ENCODE assay signal across 8 mouse cellular contexts in the genomic region with DNA sequence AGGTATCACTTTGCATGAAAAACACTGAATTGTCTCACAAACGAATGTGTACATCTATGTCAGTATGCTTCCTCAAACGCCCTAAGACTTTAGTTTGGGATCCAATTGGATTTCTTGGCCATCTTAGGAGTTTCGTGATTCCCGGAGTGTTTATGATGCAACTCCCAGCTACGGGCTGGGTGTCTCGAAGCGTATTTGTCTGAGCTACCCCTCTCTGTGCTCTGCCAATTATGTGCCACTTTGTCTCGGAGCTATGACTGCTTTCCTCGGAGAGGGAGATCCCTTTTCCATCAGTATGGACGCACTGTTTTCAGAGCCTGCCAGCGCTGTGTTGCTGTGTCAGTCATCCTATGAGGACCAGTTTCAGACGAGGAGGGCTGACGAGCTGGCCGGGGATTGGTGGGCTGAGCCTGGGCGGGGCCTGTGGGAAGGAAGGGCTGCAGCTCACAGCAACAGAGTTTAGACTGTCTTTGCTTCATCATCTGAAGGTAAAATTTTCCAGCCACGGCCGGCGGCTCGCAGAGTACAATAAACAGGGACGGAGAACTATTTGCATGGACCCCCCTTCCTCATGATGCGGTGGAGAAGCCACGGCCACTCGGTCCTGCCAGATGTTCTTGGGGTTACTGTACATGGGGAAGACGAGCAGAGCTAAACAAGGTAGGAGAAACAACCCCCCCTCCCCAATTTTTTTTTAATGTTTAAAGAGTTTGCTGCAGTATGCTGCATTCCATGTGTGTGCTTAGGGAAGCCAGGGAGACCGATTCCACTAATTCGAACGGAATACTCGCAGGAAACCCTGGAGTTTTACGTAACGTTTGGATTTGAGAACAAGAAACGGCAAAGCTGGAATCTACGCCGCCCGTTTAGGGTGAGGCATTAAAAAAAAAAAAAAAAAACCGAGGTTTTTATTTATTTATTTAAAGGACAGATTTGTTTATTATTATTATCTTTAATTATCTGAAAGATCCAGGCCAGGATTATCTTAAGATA. TPM values are rescaled to one million over a fixed set of nuclear protein-coding genes. Genes with fewer than 3 reads are reported as not detected.
A peak's percentile ranks its signal among the peaks of the same experiment; 100 is the strongest.
DNase-seq lines count a peak whose midpoint lies in the region; ATAC-seq and TF ChIP-seq lines count a peak whose summit lies in the region.

Gene Mbnl2 (plus strand): TSS at position 424 of the 993 bp plus-strand sequence.

- H3K9ac ChIP-seq in hindbrain, embryonic 16.5 days (ENCODE audit: low read depth, low read length) = peak within 1 kb of the TSS; percentile 60

- no peak for TF ChIP-seq CTCF in left cerebral cortex, adult 2 months (IDR thresholded peaks at IDR 0.05)

- H3K9me3 ChIP-seq in hindbrain, embryonic 16.5 days (ENCODE audit: control insufficient read depth, low read length) = no peaks in the 10 kb centered on the region

- peak; percentile 100 for ATAC-seq in hindbrain, embryonic 16.5 days
- peak; percentile 77 for ATAC-seq in megakaryocyte, adult 5-6 weeks (ENCODE audit: poor library complexity, severe bottlenecking)

- DNase-seq in WW6 (ENCODE audit: low read depth, low spot score) = peak; percentile 73
- peak; percentile 84 to 91 for DNase-seq in cerebellum, postnatal 4 days (ENCODE audit: low spot score in 2 of 2)
- peak; percentile 97 for DNase-seq in gastrocnemius, adult 18-20 months (ENCODE audit: low spot score)
- DNase-seq in left cerebral cortex, adult 2 months (ENCODE audit: extremely low spot score in 1 of 2, low spot score in 2 of 2) = peak; percentile 94
- peak; percentile 94 to 97 for DNase-seq in right cerebral cortex, adult 2 months (ENCODE audit: low spot score in 2 of 2)
- DNase-seq in urinary bladder, postnatal 14 days (ENCODE audit: low spot score) = peak; percentile 96

- H3K27me3 ChIP-seq in hindbrain, embryonic 16.5 days (replicated peaks; ENCODE audit: control insufficient read depth, insufficient read depth, low read length) = no peaks in the 10 kb centered on the region; the same call in 1 of the 2 replicates

- intact Hi-C loops in left cerebral cortex, adult 2 months (cut with DNase I) = loop anchor here (2.0 to 5.0 kb wide), 4 partner anchors 117 to 201 kb away; no protein-coding TSS in a partner anchor

- H3K4me1 ChIP-seq in hindbrain, embryonic 16.5 days (ENCODE audit: control insufficient read depth, insufficient read depth, low read depth, low read length) = peaks cover 32% of the 10 kb centered on the region

- H3K4me2 ChIP-seq in hindbrain, embryonic 16.5 days (ENCODE audit: low read length) = peak within 1 kb of the TSS; percentile 79

- peak within 1 kb of the TSS; percentile 53 for H3K4me3 ChIP-seq in hindbrain, embryonic 16.5 days (ENCODE audit: low read length)
- H3K4me3 ChIP-seq in left cerebral cortex, adult 2 months = peak within 1 kb of the TSS; percentile 71

- H3K36me3 ChIP-seq in hindbrain, embryonic 16.5 days (ENCODE audit: control insufficient read depth, insufficient read depth, low read length) = no peaks in the 10 kb centered on the region

- H3K27ac ChIP-seq in hindbrain, embryonic 16.5 days (ENCODE audit: low read depth, low read length) = peak within 1 kb of the TSS; percentile 84
- H3K27ac ChIP-seq in left cerebral cortex, adult 2 months = peak within 1 kb of the TSS; percentile 98

- 1% methylated on average over 35 of the region's 35 CpGs for WGBS in hindbrain, embryonic 16.5 days

RNA-seq across cellular contexts. Expression of gene Mbnl2, which starts in this region (rescaled TPM):
- 100 to 1,000 TPM; 299 to 300 TPM for total RNA-seq in gastrocnemius, adult 18-20 months (2021)
- 25.4 and 29.1 TPM in 2 replicates for polyA plus RNA-seq in hindbrain, embryonic 16.5 days (2015; fragmentation: Nextera tagmentation; extraction: Ambion mirVana)
- 100 to 1,000 TPM; 248 to 251 TPM for total RNA-seq in left cerebral cortex, adult 2 months (2021)
- total RNA-seq in megakaryocyte, adult 5-6 weeks (2015) = 113 and 132 TPM in 2 replicates
- total RNA-seq in megakaryocyte, adult 5-6 weeks (2017) = 94.7 and 111 TPM in 2 replicates

Comparison
In these comparisons a context has a peak if more than half of its experiments do, and no peak if none do; other contexts are left out.
1. Peak in every context shown above with its lines: DNase-seq, ATAC-seq, H3K4me3 ChIP-seq and H3K27ac ChIP-seq.